Mouse (Mus musculus): Measurements from ENCODE around the gene Nsl1. TPM values are rescaled to one million over a fixed set of nuclear protein-coding genes. Genes with fewer than 3 reads are reported as not detected.

Nsl1 gene
- polyA plus RNA-seq, 1 experiment = 10.6 TPM

- H3K27ac ChIP-seq (ENCODE audit: control insufficient read depth, insufficient read depth, low read depth, low read length, poor library complexity) = no peak overlapping the region
- H3K4me1 ChIP-seq (ENCODE audit: control insufficient read depth, insufficient read depth, low read length) = no peaks in the 10 kb centered on the region; the same call in 1 of the 2 replicates
- TF ChIP-seq POLR2A (IDR thresholded peaks at IDR 0.05; ENCODE audit: borderline replicate concordance, control insufficient read depth, low read depth, low read length) = no peak
- no peak for TF ChIP-seq CTCF (IDR thresholded peaks at IDR 0.05; ENCODE audit: control insufficient read depth, insufficient read depth, low read length)
- 66% methylated on average over 3 of the region's 3 CpGs for WGBS
- H3K4me3 ChIP-seq (replicated peaks; ENCODE audit: control insufficient read depth, low read depth, low read length) = no peak overlapping the region
Measured at GRCm38 (mm10) chr1:191057461-191057860, 5.4 kb upstream of the Nsl1 start.

DNA sequence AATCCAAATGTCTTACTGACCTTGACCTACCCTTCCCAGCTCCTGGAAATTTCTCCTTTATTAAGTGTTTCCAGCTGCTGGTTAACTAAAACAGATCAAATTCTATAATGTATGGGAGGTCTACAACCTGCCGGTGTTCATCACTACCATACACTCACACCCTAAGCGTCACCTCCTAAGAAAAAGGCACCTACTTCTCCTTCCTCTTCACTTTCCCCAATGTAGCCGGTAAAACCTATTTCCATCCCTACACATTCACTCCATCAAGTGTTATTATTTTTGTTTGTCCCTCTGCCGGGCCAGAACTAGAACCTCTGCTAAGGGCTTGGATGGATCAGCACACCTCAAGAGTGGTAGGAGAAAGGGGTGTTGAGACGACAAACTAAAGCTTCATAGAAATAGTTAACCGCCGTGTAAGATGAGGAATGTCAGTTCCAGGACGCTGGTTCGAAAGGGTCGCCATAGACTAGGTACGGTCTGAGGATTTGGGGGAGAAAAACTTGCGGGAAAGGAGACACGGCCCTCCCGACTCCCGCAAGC lies 501 bp upstream of the Nsl1 start:
- H3K27ac ChIP-seq (ENCODE audit: control insufficient read depth, insufficient read depth, low read depth, low read length, poor library complexity) = peak overlapping the region; percentile 58
- TF ChIP-seq POLR2A (IDR thresholded peaks at IDR 0.05; ENCODE audit: borderline replicate concordance, control insufficient read depth, low read depth, low read length) (no peak), CTCF (IDR thresholded peaks at IDR 0.05; ENCODE audit: control insufficient read depth, insufficient read depth, low read length) (no peak)
- peak overlapping the region; percentile 96 for H3K4me3 ChIP-seq (replicated peaks; ENCODE audit: control insufficient read depth, low read depth, low read length)
- WGBS = 3% methylated on average over 15 of the region's 15 CpGs
- peaks cover 1% of the 10 kb centered on the region; the same call in 1 of the 2 replicates for H3K4me1 ChIP-seq (ENCODE audit: control insufficient read depth, insufficient read depth, low read length)

DNA sequence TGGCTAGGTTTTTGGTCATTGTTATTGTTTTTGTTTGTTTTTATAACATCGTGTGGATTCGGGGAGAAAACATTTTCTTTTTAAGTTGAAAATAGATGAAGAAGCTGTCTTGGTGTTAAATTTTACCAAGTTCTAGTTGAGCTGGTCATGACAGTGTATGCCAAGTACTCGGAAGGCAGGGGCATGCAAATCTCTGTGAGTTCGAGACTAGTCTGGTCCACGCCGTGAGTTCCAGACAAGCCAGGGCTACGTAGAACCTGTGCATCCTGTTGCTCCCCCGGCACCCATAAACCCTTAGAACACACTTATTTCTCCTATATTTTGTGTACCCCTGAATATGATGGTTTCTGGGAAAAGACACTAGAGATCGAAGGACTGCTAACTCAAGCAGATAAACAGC lies 888 bp downstream of the Nsl1 start:
- H3K27ac ChIP-seq (ENCODE audit: control insufficient read depth, insufficient read depth, low read depth, low read length, poor library complexity) = no peak overlapping the region
- WGBS = 61% methylated on average over 9 of the region's 9 CpGs
- peaks cover 1% of the 10 kb centered on the region; the same call in 1 of the 2 replicates for H3K4me1 ChIP-seq (ENCODE audit: control insufficient read depth, insufficient read depth, low read length)
- peak overlapping the region; percentile 96 for H3K4me3 ChIP-seq (replicated peaks; ENCODE audit: control insufficient read depth, low read depth, low read length)
- TF ChIP-seq POLR2A (IDR thresholded peaks at IDR 0.05; ENCODE audit: borderline replicate concordance, control insufficient read depth, low read depth, low read length) (no peak), CTCF (IDR thresholded peaks at IDR 0.05; ENCODE audit: control insufficient read depth, insufficient read depth, low read length) (no peak)

DNA sequence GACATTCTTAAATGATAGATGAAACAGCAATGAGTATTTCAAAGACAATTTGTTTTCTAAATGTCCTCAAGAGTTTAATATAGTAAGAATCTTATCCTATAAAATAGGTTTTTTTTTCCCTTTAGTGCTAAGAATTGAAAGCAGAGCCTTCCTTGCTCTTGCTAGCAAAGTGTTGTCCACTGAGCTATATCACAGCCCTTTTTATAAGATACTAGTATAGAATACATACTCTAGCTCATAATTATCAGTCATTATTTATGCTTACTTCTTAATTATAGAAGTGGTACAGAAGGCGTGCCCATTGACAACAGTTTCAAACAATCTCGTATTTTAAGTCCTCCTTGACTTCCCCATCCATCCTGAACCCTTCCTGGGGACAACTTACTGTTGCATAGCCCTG lies 1.7 kb downstream of the Nsl1 start:
- no peak overlapping the region for H3K27ac ChIP-seq (ENCODE audit: control insufficient read depth, insufficient read depth, low read depth, low read length, poor library complexity)
- no peak overlapping the region for H3K4me3 ChIP-seq (replicated peaks; ENCODE audit: control insufficient read depth, low read depth, low read length)
- WGBS = 79% methylated on average over 2 of the region's 2 CpGs
- TF ChIP-seq POLR2A (IDR thresholded peaks at IDR 0.05; ENCODE audit: borderline replicate concordance, control insufficient read depth, low read depth, low read length) (no peak), CTCF (IDR thresholded peaks at IDR 0.05; ENCODE audit: control insufficient read depth, insufficient read depth, low read length) (no peak)
- H3K4me1 ChIP-seq (ENCODE audit: control insufficient read depth, insufficient read depth, low read length) = peaks cover 1% of the 10 kb centered on the region; the same call in 1 of the 2 replicates

- no peak overlapping the region for H3K4me3 ChIP-seq (replicated peaks; ENCODE audit: control insufficient read depth, low read depth, low read length)
- TF ChIP-seq CTCF (IDR thresholded peaks at IDR 0.05; ENCODE audit: control insufficient read depth, insufficient read depth, low read length) (no peak), POLR2A (IDR thresholded peaks at IDR 0.05; ENCODE audit: borderline replicate concordance, control insufficient read depth, low read depth, low read length) (no peak)
- peaks cover 1% of the 10 kb centered on the region; the same call in 1 of the 2 replicates for H3K4me1 ChIP-seq (ENCODE audit: control insufficient read depth, insufficient read depth, low read length)
- H3K27ac ChIP-seq (ENCODE audit: control insufficient read depth, insufficient read depth, low read depth, low read length, poor library complexity) = no peak overlapping the region
- WGBS = 65% methylated on average over 4 of the region's 4 CpGs
Measured at GRCm38 (mm10) chr1:191065188-191065587, 2.4 kb downstream of the Nsl1 start.

- no peak for TF ChIP-seq POLR2A (IDR thresholded peaks at IDR 0.05; ENCODE audit: borderline replicate concordance, control insufficient read depth, low read depth, low read length)
- TF ChIP-seq CTCF (IDR thresholded peaks at IDR 0.05; ENCODE audit: control insufficient read depth, insufficient read depth, low read length) = no peak
- Histone ChIP-seq H3K27ac (ENCODE audit: control insufficient read depth, insufficient read depth, low read depth, low read length, poor library complexity) (no peak overlapping the region), H3K4me1 (ENCODE audit: control insufficient read depth, insufficient read depth, low read length) (peaks cover 6% of the 10 kb centered on the region; the same call in 1 of the 2 replicates), H3K4me3 (replicated peaks; ENCODE audit: control insufficient read depth, low read depth, low read length) (no peak overlapping the region)
- WGBS = 86% methylated on average over 5 of the region's 5 CpGs
Measured at GRCm38 (mm10) chr1:191068377-191068776, 5.6 kb downstream of the Nsl1 start.

DNA sequence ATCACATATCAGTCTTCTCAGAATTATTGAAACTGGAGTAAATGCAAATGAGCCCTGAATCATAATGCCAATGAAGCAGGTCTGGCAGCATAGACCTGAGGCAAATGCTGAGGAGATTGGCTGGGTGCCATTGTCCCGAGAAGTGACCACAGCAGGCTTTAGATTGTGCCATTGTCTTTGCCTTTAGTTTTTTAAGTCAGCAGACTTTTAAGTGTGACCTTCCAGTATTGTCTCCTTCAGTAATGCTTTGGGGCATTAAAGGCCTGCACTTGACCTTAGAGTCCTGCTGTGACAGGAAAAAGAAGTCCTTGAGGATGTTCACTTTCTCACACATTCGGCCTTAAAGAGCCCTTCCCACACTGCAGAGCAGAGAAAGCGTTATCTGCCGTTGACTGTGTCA lies 7.4 kb downstream of the Nsl1 start:
- WGBS = 86% methylated on average over 4 of the region's 4 CpGs
- H3K27ac ChIP-seq (ENCODE audit: control insufficient read depth, insufficient read depth, low read depth, low read length, poor library complexity) = no peak overlapping the region
- peaks cover 6% of the 10 kb centered on the region; the same call in 1 of the 2 replicates for H3K4me1 ChIP-seq (ENCODE audit: control insufficient read depth, insufficient read depth, low read length)
- H3K4me3 ChIP-seq (replicated peaks; ENCODE audit: control insufficient read depth, low read depth, low read length) = no peak overlapping the region
- TF ChIP-seq POLR2A (IDR thresholded peaks at IDR 0.05; ENCODE audit: borderline replicate concordance, control insufficient read depth, low read depth, low read length) (no peak), CTCF (IDR thresholded peaks at IDR 0.05; ENCODE audit: control insufficient read depth, insufficient read depth, low read length) (no peak)

GRCm38 (mm10) chr1:191071613-191072012 lies 8.8 kb downstream of the Nsl1 start:
- no peak overlapping the region for H3K27ac ChIP-seq (ENCODE audit: control insufficient read depth, insufficient read depth, low read depth, low read length, poor library complexity)
- no peak for TF ChIP-seq CTCF (IDR thresholded peaks at IDR 0.05; ENCODE audit: control insufficient read depth, insufficient read depth, low read length)
- TF ChIP-seq POLR2A (IDR thresholded peaks at IDR 0.05; ENCODE audit: borderline replicate concordance, control insufficient read depth, low read depth, low read length) = no peak
- peaks cover 6% of the 10 kb centered on the region; the same call in 1 of the 2 replicates for H3K4me1 ChIP-seq (ENCODE audit: control insufficient read depth, insufficient read depth, low read length)
- H3K4me3 ChIP-seq (replicated peaks; ENCODE audit: control insufficient read depth, low read depth, low read length) = no peak overlapping the region
- 78% methylated on average over 6 of the region's 6 CpGs for WGBS
